Mouse (Mus musculus) frontal cortex, adult 2 months (tissue): ENCODE data around the gene Obox3. TPM values are rescaled to one million over a fixed set of nuclear protein-coding genes. Genes with fewer than 3 reads are reported as not detected.
"Not testable (repeated sequence)": the region's sequence is repeated elsewhere in the genome, so short reads cannot be mapped to it uniquely, and the experiment has no call there.

ENCODE experiments used
- DNase-seq, 2 experiments: peaks; one replicate each; pipeline ENCODE4 v3.0.0; 2022; ENCODE audit warnings: low spot score in 1 of 2; ENCODE audit errors: extremely low spot score in 1 of 2
- polyA plus RNA-seq: library from polyadenylated mRNA; depleted of rRNA; stranded (reverse); fragments of >200 nt; gene quantifications from 2 replicates; pipeline ENCODE4 v1.2.3, GENCODE M21; 2012; rRNA removed

Obox3 gene
- not detected in 2 replicates for polyA plus RNA-seq

GRCm38 (mm10) chr7:15639802-15640201 lies at the start of gene Obox3:
Obox3 (minus strand) TSS chr7:15639902.
- not testable (repeated sequence) for DNase-seq

- not testable (repeated sequence) for DNase-seq
These were observed 130.3 kb downstream of the Obox3 start for GRCm38 (mm10) chr7:15509411-15509810.

Other genes with a start within 250 kb of the Obox3 start
- gene Obox5, start 110.2 kb upstream of the Obox3 start, polyA plus RNA-seq = not detected in 2 replicates
- gene Obox6, start 199.8 kb upstream of the Obox3 start, polyA plus RNA-seq = not detected in 2 replicates
- 0.04 TPM in 1 of 2 replicates, not detected in the other for gene Crx, start 240.1 kb upstream of the Obox3 start, polyA plus RNA-seq
- gene Crxos, start 242.7 kb upstream of the Obox3 start, polyA plus RNA-seq = 0.28 TPM in 1 of 2 replicates, not detected in the other